Mouse (Mus musculus) frontal cortex, postnatal 14 days (tissue): ENCODE results near the gene Fam189a2.

Source experiments
- DNase-seq, 2 experiments: peaks; one replicate each; pipeline ENCODE4 v3.0.0; 2022; ENCODE audit warnings: low spot score in 2 of 2

Fam189a2 gene

DNA sequence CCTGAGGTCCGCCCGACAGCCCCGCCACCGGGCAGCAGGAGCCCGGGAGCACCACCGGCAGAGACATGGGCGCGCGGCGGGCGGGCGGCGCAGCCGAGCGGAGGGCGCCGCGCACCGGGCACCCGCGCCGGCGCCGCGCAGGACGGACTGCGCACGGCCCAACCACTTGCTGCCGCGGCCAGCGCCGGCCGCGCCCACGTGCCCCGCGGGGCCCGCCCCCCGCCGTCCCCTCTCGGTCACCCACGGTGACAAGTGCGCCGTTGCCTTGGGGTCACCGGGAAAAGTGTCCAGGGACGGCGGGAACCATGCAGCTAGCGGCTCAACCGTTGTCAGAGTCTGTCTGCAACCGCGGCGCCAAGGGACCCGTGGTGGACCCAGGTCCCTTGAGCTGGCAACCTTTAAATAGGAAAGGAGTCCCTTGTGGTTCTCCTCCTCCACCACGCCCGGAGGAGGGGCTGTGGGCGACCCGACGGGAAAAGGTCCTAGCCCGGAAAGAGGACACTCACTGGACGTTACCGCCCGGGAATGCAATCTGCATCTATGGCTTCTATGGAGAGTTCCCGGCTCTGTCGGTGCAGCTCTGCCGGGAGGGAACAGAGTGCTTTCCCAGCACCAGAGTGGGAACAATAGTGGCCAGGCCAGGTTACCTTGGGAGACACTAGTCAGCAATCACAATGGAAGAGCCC, at the start of gene Fam189a2:
Gene Fam189a2 (minus strand): TSS at position 149 of the 686 bp plus-strand sequence.
- DNase-seq: peak in 1 of 2 experiments; percentile 22

GRCm38 (mm10) chr19:24077658-24078057, 46.8 kb upstream of the Fam189a2 start:
- DNase-seq: no peak

- no peak for DNase-seq
Observed at GRCm38 (mm10) chr19:24076536-24076935, 45.7 kb upstream of the Fam189a2 start.

DNA sequence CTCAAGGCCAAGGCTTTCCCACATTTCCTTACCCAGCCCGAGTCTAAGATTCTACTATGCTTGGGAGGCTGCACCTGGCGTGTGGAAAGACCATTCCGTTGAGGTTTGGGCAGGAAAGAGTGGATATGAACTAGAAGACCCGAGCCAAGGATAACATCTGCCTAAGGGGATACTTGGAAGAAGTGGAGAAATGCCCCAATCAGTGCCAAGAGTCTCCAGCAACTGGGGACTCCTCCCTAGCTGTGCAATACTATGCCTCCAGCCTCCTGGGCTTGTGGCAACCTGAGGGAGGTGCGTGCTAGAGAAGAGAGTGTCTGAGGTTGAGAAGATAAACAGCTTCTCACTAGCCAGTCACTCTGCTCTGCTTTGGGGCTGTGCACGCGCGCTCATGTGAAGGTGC, 45.1 kb upstream of the Fam189a2 start:
- DNase-seq: no peak

DNA sequence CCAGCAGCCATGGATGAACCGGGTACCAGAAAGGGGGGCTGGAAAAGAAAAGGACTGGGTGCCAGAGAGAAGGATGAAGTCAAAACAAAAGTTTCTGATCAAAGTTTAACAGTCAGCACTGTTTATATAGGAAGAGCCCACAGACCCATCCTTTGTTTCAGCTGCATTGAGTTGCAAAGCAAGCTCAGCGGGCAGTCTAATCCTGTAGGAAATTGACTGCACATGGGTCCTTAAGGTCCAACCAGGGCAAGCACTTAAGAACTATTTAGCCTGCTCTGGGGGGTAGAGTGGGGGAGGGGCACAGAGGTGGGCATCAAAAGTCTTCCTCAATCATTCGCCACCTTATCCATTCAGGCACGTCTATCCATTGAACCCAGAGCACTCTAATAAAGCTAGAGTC, 42.3 kb upstream of the Fam189a2 start:
- no peak for DNase-seq

DNA sequence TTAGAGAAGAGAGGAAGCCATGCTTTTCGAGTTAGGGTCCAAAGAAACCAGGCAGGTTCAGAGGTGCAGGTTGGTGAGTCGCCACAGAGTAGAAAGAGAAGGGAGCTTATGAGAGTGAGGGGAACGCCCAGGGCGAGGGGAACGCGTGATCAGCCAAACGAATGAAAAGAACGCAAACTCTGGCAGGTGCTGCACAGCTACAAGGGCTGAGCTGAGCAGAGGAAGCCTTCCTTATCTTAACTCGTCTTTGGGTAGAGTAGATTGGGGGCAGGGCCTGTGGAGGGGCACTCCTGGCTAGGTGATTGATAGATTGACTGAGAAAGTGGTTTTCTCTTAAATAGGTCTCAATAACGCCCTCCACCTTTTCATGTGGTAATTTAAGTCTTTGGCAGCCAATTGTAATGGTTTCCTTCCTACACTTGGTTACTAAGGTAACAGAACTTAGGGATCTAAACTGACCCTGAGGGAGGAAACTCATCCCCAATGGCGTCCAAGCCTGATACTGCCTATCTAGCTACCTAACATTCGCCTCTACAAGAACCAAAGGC, 33.6 kb upstream of the Fam189a2 start:
- no peak for DNase-seq

GRCm38 (mm10) chr19:24063585-24063984, 32.8 kb upstream of the Fam189a2 start:
- no peak for DNase-seq

- no peak for DNase-seq
Observed at GRCm38 (mm10) chr19:24058851-24059250, 28.0 kb upstream of the Fam189a2 start.

GRCm38 (mm10) chr19:24058021-24058420, 27.2 kb upstream of the Fam189a2 start:
- DNase-seq: no peak

GRCm38 (mm10) chr19:24056880-24057279, 26.1 kb upstream of the Fam189a2 start:
- DNase-seq: no peak

DNA sequence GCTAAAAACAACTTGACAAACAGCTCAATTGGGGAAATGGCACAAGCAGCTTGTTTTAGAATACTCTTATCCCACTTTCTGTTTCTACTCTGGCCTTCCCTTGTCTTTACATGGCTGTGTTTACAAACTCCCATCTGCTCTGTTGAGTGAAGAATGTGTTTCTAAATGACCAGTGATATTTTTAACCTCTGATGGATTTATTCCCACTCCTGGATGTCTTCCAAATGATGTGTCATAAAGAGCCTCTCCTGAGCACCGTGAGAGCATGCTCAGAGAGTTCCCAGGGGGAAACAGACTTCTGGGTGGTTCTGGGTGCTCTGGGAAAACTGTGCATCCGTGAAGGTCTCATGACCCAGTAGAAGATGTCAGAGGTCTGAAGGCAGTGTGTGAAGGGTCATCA, 24.1 kb upstream of the Fam189a2 start:
- DNase-seq: no peak

DNA sequence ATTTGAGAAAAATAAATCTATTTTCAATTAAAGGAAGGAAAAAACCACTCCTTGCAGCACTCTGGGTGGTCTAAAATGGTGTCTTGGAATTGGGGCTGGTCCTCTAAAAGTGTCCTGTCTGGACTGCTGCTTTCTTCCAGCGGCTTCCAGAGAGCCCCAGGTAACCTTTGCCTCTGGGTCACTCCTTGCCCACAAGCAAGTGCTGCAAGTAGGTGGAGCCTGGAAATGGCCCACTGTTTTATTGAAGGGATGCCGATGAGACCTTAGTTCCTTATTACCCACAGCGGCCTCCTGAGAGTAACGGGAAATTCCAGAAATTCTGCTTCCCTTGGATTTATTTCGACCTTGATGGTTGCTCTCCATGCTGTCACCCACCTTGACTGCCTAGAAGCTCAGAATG, 23.4 kb upstream of the Fam189a2 start:
- no peak for DNase-seq

DNA sequence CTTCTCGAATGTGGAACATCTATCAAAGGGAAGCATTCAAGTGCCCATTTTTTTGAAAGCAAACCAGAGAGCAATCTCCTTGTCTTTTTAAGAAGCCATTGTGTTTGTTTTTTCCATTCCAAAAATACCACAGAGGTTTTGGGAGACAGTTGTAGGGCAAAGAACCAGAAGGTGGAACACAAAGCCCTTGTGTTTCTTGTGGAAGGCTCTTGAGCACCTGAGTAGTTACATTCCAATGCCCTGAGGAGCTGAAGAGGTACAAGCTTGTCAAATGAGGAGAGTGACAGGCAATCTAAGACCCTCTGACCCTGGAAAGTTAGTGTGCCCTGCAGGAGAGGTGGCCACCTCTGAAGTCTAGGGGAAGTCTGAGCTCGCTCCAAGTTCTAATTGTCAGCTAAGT, 19.7 kb upstream of the Fam189a2 start:
- DNase-seq: no peak

DNA sequence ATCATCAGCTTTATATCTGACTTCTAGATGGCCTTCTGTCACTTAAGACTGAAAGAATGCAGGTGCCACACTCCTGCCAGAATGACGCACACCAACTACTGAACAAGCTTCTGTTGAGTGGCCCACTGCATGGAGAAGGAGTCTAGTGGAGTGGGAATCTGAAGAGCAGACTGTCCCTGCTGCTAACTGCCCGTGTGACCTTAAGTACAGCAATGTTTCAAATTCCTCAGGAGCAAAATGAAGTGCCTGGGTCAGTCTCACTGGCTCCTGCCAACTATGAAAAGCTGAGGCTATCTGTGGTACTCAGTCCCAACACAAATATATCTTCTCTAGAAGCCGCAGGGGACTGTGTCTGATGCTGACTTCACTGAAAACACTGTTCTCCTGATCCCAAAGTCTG, 18.5 kb upstream of the Fam189a2 start:
- no peak for DNase-seq

- no peak for DNase-seq
Observed at GRCm38 (mm10) chr19:24046395-24046993, 15.7 kb upstream of the Fam189a2 start.

- DNase-seq: no peak
Observed at GRCm38 (mm10) chr19:24042387-24042786, 11.6 kb upstream of the Fam189a2 start.

DNA sequence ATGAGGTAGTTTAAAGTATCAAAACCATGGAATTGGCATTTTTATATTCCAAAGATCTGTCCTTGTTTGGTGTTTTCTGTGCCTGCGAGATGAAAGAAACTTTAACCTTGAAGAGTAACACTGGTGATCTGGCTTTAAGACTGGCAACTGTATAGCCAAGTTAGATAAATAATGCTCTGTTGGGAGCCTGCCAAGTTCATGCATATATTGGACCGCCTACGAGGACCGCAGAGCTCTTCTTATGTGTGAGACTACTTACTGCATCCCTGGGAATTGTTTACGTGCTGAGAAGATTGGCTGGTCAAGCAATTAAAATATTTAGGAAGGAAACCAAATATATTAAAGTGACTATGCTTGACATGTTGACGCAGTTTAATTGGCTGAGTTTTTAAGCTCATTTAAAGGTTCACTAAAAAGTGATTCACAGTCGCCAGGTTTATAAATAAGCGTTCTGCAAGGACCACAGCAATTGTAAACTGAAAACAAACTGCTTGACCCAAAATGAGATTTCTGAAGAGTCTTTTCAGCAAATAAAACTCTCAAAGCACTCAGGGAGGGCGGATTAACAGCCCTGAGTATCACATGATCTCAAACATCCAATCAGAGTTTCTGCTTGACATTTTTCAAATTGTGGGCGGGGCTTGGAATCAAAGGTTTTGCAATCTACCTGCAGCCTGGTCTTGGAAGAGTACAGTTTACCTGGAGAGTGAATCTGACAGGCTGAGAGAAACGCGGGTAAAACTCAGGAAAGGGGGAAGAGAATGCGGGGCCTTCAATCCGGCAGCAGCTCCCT, 8.4 kb upstream of the Fam189a2 start:
- no peak for DNase-seq

DNA sequence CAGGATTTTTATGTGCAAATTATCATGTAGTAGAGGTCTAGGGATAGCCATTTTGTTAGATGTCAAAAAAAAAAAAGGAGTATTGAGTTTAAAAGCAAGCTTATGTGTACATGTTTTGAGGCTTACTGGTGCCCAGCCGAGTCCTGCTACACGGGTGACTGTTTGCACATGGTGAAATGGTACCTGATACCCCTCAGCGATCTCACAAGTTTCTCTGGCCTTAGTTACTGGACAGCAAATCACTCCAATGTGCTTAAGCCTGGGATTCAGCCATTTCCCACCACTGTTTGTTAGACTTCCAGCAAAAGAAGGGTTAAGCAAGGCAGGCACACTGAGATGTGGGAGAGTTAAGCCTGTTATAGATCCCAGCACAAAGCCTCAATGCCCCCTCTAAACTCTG, 3.5 kb upstream of the Fam189a2 start:
- no peak for DNase-seq

GRCm38 (mm10) chr19:24032654-24033236, 1.9 kb upstream of the Fam189a2 start:
- no peak for DNase-seq

DNA sequence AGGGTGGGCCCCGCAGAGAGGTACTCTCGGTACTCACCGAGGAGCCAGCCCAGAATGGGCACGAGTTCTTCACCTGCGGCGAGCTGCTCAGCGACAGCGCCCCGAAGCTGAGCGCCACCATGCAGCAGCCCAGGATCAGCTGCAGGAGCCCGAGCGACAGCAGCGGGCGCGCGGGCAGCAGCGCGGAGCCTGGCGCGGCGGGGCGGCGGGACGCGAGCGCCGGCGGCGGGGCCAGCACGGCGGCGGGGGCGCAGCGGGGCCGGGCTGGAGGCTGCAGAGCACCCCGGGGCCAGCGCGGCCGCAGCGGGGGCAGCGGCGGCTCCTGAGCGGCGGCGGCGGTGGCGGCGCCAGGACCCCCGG, 328 bp downstream of the Fam189a2 start:
- no peak for DNase-seq

DNA sequence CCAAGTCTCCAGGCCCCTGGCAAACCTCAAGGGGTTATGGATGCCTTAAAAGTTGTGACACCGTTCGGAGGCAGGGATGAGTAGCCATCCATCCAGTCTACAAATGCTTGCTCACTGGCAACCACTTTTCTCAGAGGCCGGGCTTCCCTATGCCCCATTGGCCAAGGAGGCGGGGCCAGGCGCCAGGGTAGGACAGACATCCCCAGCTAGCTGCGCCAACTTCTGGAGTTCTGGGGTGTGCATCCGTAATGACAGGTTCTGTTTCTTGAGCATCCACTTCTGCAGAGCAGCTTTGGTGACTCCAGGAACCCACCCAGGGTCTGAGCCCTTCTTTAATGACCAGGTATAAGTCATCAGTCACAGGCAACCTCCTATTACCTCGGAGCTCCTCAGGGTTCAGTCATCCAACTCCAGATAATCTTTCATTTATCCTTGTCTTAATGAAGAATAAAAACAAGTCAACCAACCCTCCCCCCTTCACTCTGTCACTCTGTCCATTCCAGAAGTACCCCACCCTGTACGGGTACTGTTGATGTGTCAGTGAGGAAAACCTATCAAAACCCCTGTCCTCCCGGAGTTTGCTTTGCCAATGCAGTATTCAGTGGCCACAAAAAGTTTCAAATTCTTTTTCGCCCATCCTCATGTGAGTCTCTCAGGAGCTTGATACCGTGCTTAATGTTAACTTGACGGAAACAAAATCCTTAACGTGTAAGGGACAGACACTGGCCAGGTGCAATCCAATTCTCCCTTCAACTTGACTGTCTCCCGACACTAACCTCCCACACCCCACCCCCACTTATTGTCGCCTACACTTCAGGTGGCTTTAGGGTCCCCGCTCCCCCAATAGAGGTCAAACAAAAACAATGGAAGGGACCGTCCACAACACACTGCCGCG, 956 bp downstream of the Fam189a2 start:
- no peak for DNase-seq
